Mouse (Mus musculus) MEL (cell line): ENCODE measurements at regions not wholly inside any gene's neighbourhood (a gene's known extent, or its start where the extent isn't known, plus 50 kb on each side); places are given as distances from the start of the nearest gene placed in this dataset.

ENCODE experiments used
- CTCF ChIP-seq, 3 experiments: IDR thresholded peaks in 2 of 3; conservative IDR thresholded peaks in 1 of 3; 2 replicates each; pipeline ENCODE4 v1.5.1; 2011 to 2012; ENCODE audit warnings: low read length in 3 of 3, low read depth in 2 of 3, mild to moderate bottlenecking in 2 of 3, improper control_type of control experiment in 1 of 3, inconsistent platforms in 1 of 3, mixed read lengths in 1 of 3, moderate library complexity in 1 of 3; ENCODE audit not compliant: control insufficient read depth in 1 of 3, insufficient read depth in 1 of 3, poor library complexity in 1 of 3, severe bottlenecking in 1 of 3
- ETS1 ChIP-seq: IDR thresholded peaks from 2 replicates; pipeline ENCODE4 v1.6.1; 2012; ENCODE audit warnings: low read depth, mild to moderate bottlenecking, inconsistent platforms, low read length, improper control_type of control experiment, moderate library complexity
- GATA1 ChIP-seq: IDR thresholded peaks from 2 replicates; pipeline ENCODE4 v1.6.1; 2011; ENCODE audit warnings: low read depth, low read length, improper control_type of control experiment
- MAZ ChIP-seq: IDR thresholded peaks from 2 replicates; pipeline ENCODE4 v1.6.1; 2012; ENCODE audit warnings: low read depth, mild to moderate bottlenecking, inconsistent platforms, low read length, improper control_type of control experiment
- MEF2A ChIP-seq: IDR thresholded peaks from 2 replicates; pipeline ENCODE4 v1.6.1; 2014; ENCODE audit warnings: low read depth, mild to moderate bottlenecking, inconsistent platforms, low read length, improper control_type of control experiment; ENCODE audit not compliant: poor library complexity, insufficient replicate concordance, severe bottlenecking; ENCODE audit errors: extremely low read depth
- MYB ChIP-seq: IDR thresholded peaks from 2 replicates; pipeline ENCODE4 v1.6.1; 2011; ENCODE audit warnings: mild to moderate bottlenecking, low read depth, low read length, improper control_type of control experiment
- MYC ChIP-seq: IDR thresholded peaks from 2 replicates; pipeline ENCODE4 v1.6.1; 2011; ENCODE audit warnings: low read depth, mild to moderate bottlenecking, low read length, improper control_type of control experiment, moderate library complexity
- POLR2A ChIP-seq, 2 experiments: IDR thresholded peaks; 2 replicates each; pipeline ENCODE4 v1.6.1; 2011 to 2012; ENCODE audit warnings: low read length in 2 of 2, mild to moderate bottlenecking in 2 of 2, control low read depth in 1 of 2, improper control_type of control experiment in 1 of 2, low read depth in 1 of 2, moderate library complexity in 1 of 2; ENCODE audit not compliant: control insufficient read depth in 1 of 2, insufficient read depth in 1 of 2, poor library complexity in 1 of 2
- POLR2AphosphoS2 ChIP-seq: IDR thresholded peaks from 2 replicates; pipeline ENCODE4 v1.6.1; 2011; ENCODE audit warnings: low read length, improper control_type of control experiment
- RCOR1 ChIP-seq: IDR thresholded peaks from 2 replicates; pipeline ENCODE4 v1.6.1; 2012; ENCODE audit warnings: low read depth, mild to moderate bottlenecking, inconsistent platforms, low read length, improper control_type of control experiment
- TBP ChIP-seq: IDR thresholded peaks from 2 replicates; pipeline ENCODE4 v1.8.0; 2011; ENCODE audit warnings: low read depth, low read length, improper control_type of control experiment
- TCF12 ChIP-seq: IDR thresholded peaks from 2 replicates; pipeline ENCODE4 v1.6.1; 2014; ENCODE audit warnings: low read depth, mild to moderate bottlenecking, inconsistent platforms, low read length, improper control_type of control experiment, moderate library complexity
- ZC3H11A ChIP-seq: IDR thresholded peaks from 2 replicates; pipeline ENCODE4 v1.6.1; 2012; ENCODE audit warnings: low read depth, mild to moderate bottlenecking, inconsistent platforms, low read length, improper control_type of control experiment
- ZNF384 ChIP-seq: IDR thresholded peaks from 2 replicates; pipeline ENCODE4 v1.6.1; 2012; ENCODE audit warnings: low read depth, mild to moderate bottlenecking, inconsistent platforms, low read length, improper control_type of control experiment

DNA sequence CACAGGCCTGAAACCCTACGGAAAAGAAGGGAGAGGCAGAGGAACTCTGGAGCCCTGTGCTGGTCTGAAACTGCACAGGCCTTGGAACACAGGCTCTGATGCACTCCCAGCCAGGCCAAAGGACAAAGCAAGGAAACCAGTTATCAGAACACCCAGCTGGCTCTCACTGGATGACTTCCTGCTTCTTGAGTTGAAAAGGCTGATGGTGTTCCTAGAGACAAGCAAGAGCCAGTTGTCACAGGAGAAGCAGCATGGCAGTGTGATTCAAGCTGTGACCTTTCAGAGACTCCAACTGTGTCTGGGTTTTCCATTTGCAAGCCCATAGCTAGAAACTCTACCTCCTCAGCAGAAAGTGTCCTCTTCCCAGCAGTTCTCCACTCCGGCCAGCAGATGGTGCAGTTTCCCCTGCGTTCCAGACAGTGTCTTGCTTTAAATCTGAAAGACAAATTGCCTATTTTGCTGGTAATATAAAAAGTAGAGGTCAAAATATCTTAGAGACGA, 727.3 kb upstream of the 4930452B06Rik start:
- no peak for TF ChIP-seq ZNF384
- no peak for TF ChIP-seq POLR2A (IDR thresholded peaks at IDR 0.05; ENCODE audit: control insufficient read depth in 1 of 2, insufficient read depth in 1 of 2, low read depth in 1 of 2, low read length in 2 of 2, poor library complexity in 1 of 2)
- TF ChIP-seq ETS1, result no peak
- TF ChIP-seq TBP, result no peak
- peak; percentile 52 to 71 (median 66) for TF ChIP-seq CTCF (IDR thresholded peaks at IDR 0.05 in 2 of 3, conservative IDR thresholded peaks at IDR 0.05 in 1 of 3; ENCODE audit: control insufficient read depth in 1 of 3, insufficient read depth in 1 of 3, low read depth in 2 of 3, low read length in 3 of 3, poor library complexity in 1 of 3, severe bottlenecking in 1 of 3)
- TF ChIP-seq MEF2A, result no peak
- no peak for TF ChIP-seq MYB
- no peak for TF ChIP-seq GATA1
- no peak for TF ChIP-seq MYC
- TF ChIP-seq TCF12, result no peak
- TF ChIP-seq MAZ, result no peak
- no peak for TF ChIP-seq RCOR1
- peak; percentile 50 for TF ChIP-seq ZC3H11A
- TF ChIP-seq POLR2AphosphoS2, result no peak
